Mouse (Mus musculus) hindbrain, embryonic 12.5 days (tissue): ENCODE data around the gene Arl5a. TPM values are rescaled to one million over a fixed set of nuclear protein-coding genes. Genes with fewer than 3 reads are reported as not detected.

Experiments
- ATAC-seq: fragments of 200-750 bp; cut with Nextera tagmentation; 2 replicates; pipeline ENCODE4 v1.8.0; 2017; ENCODE audit warnings: moderate TSS enrichment; ENCODE audit not compliant: low FRiP score
- H3K27ac ChIP-seq: fragments of 300-500 bp; sonication (generic); 2 replicates; pipeline ENCODE4 v1.5.1; 2016; ENCODE audit warnings: mild to moderate bottlenecking
- H3K27me3 ChIP-seq: fragments of 300-500 bp; sonication (generic); 2 replicates; pipeline ENCODE4 v1.6.1; 2016; ENCODE audit warnings: mild to moderate bottlenecking
- H3K36me3 ChIP-seq: fragments of 300-500 bp; sonication (generic); 2 replicates; pipeline ENCODE4 v1.6.1; 2016; ENCODE audit warnings: mild to moderate bottlenecking
- H3K4me1 ChIP-seq: fragments of 300-500 bp; sonication (generic); 2 replicates; pipeline ENCODE4 v1.6.1; 2016
- H3K4me2 ChIP-seq: fragments of 300-500 bp; sonication (generic); replicated peaks from 2 replicates; pipeline ENCODE4 v1.6.1; 2016; ENCODE audit warnings: mild to moderate bottlenecking
- H3K4me3 ChIP-seq: fragments of 300-500 bp; sonication (generic); 2 replicates; pipeline ENCODE4 v1.5.1; 2016; ENCODE audit warnings: mild to moderate bottlenecking
- H3K9ac ChIP-seq: fragments of 300-500 bp; sonication (generic); 2 replicates; pipeline ENCODE4 v1.6.1; 2016; ENCODE audit warnings: mild to moderate bottlenecking, moderate library complexity
- H3K9me3 ChIP-seq: fragments of 300-500 bp; sonication (generic); replicated peaks from 2 replicates; pipeline ENCODE4 v1.6.1; 2016; ENCODE audit warnings: mild to moderate bottlenecking
- WGBS: fragments of 180-500 bp; shearing (Covaris S2); methylation state at CpG from one replicate; pipeline ENCODE4 v1.1.7; 2016; 5-methylcytosine and 5-hydroxymethylcytosine counted together
- polyA plus RNA-seq: library from polyadenylated mRNA; unstranded; fragments of >200 nt; fragmentation: Nextera tagmentation; extraction: Ambion mirVana; gene quantifications from 2 replicates; pipeline ENCODE4 v1.2.1, GENCODE M21; 2016

The Arl5a gene
- polyA plus RNA-seq, 1 experiment from 2014 or later = 65.9 TPM

- no peak for ATAC-seq
- Histone ChIP-seq H3K36me3 (0 out of 2 replicates have a peak, but pooled peaks cover 5% of the 10 kb centered on the region), H3K4me3 (no peak overlapping the region), H3K9me3 (no peaks in the 10 kb centered on the region), H3K27me3 (no peaks in the 10 kb centered on the region), H3K9ac (no peak overlapping the region), H3K4me1 (no peaks in the 10 kb centered on the region), H3K27ac (no peak overlapping the region), H3K4me2 (no peak overlapping the region)
- WGBS = 94% methylated on average over 4 of the region's 4 CpGs
Observed at GRCm38 (mm10) chr2:52438437-52438836, 13.7 kb upstream of the Arl5a start.

GRCm38 (mm10) chr2:52438013-52438412 is 13.3 kb upstream of the Arl5a start:
- no peak overlapping the region for H3K4me2 ChIP-seq
- no peak overlapping the region for H3K4me3 ChIP-seq
- H3K9me3 ChIP-seq = no peaks in the 10 kb centered on the region
- H3K9ac ChIP-seq = no peak overlapping the region
- no peaks in the 10 kb centered on the region for H3K27me3 ChIP-seq
- 67% methylated on average over 6 of the region's 6 CpGs for WGBS
- H3K36me3 ChIP-seq = 0 out of 2 replicates have a peak, but pooled peaks cover 5% of the 10 kb centered on the region
- ATAC-seq = no peak
- H3K27ac ChIP-seq = no peak overlapping the region
- no peaks in the 10 kb centered on the region for H3K4me1 ChIP-seq

GRCm38 (mm10) chr2:52435919-52436632 is 11.4 kb upstream of the Arl5a start:
- H3K36me3 ChIP-seq = 0 out of 2 replicates have a peak, but pooled peaks cover 5% of the 10 kb centered on the region
- no peak overlapping the region for H3K4me2 ChIP-seq
- H3K27ac ChIP-seq = no peak overlapping the region
- WGBS = 83% methylated on average over 14 of the region's 14 CpGs
- no peaks in the 10 kb centered on the region for H3K27me3 ChIP-seq
- no peaks in the 10 kb centered on the region for H3K4me1 ChIP-seq
- H3K4me3 ChIP-seq = no peak overlapping the region
- no peak for ATAC-seq
- no peak overlapping the region for H3K9ac ChIP-seq
- no peaks in the 10 kb centered on the region for H3K9me3 ChIP-seq

- no peaks in the 10 kb centered on the region for H3K9me3 ChIP-seq
- no peak overlapping the region for H3K4me3 ChIP-seq
- no peak for ATAC-seq
- H3K36me3 ChIP-seq = 0 out of 2 replicates have a peak, but pooled peaks cover 5% of the 10 kb centered on the region
- H3K4me2 ChIP-seq = no peak overlapping the region
- H3K9ac ChIP-seq = no peak overlapping the region
- no peaks in the 10 kb centered on the region for H3K27me3 ChIP-seq
- no peaks in the 10 kb centered on the region for H3K4me1 ChIP-seq
- no peak overlapping the region for H3K27ac ChIP-seq
- WGBS = 48% methylated on average over 7 of the region's 7 CpGs
Observed at GRCm38 (mm10) chr2:52433365-52433764, 8.7 kb upstream of the Arl5a start.

- ATAC-seq = no peak
- Histone ChIP-seq H3K9ac (no peak overlapping the region), H3K4me3 (no peak overlapping the region), H3K27ac (no peak overlapping the region), H3K4me1 (peaks cover 14% of the 10 kb centered on the region), H3K4me2 (no peak overlapping the region), H3K9me3 (no peaks in the 10 kb centered on the region), H3K36me3 (no peaks in the 10 kb centered on the region), H3K27me3 (no peaks in the 10 kb centered on the region)
- WGBS = 86% methylated on average over 3 of the region's 3 CpGs
Observed at GRCm38 (mm10) chr2:52427383-52427782, 2.7 kb upstream of the Arl5a start.

- Histone ChIP-seq H3K4me1 (peaks cover 25% of the 10 kb centered on the region), H3K36me3 (no peaks in the 10 kb centered on the region), H3K27me3 (no peaks in the 10 kb centered on the region), H3K27ac (no peak overlapping the region), H3K4me3 (no peak overlapping the region), H3K9ac (no peak overlapping the region), H3K9me3 (no peaks in the 10 kb centered on the region), H3K4me2 (no peak overlapping the region)
- WGBS = 92% methylated on average over 3 of the region's 3 CpGs
- no peak for ATAC-seq
Observed at GRCm38 (mm10) chr2:52426041-52426440, 1.3 kb upstream of the Arl5a start.

- H3K27me3 ChIP-seq = no peaks in the 10 kb centered on the region
- H3K9ac ChIP-seq = peak overlapping the region; percentile 96
- peak overlapping the region; percentile 88; the same call in 1 of the 2 replicates for H3K27ac ChIP-seq
- H3K4me3 ChIP-seq = peak overlapping the region; percentile 98
- no peaks in the 10 kb centered on the region for H3K9me3 ChIP-seq
- H3K4me2 ChIP-seq = peak overlapping the region; percentile 70
- 32% methylated on average over 10 of the region's 10 CpGs for WGBS
- no peaks in the 10 kb centered on the region for H3K36me3 ChIP-seq
- H3K4me1 ChIP-seq = peaks cover 27% of the 10 kb centered on the region
- no peak for ATAC-seq
Observed at GRCm38 (mm10) chr2:52425523-52425795, 758 bp upstream of the Arl5a start.

- peak overlapping the region; percentile 98 for H3K4me3 ChIP-seq
- peak overlapping the region; percentile 96 for H3K9ac ChIP-seq
- under 1% methylated on average over 42 of the region's 42 CpGs for WGBS
- ATAC-seq = peak; percentile 90
- peaks cover 27% of the 10 kb centered on the region for H3K4me1 ChIP-seq
- H3K4me2 ChIP-seq = peak overlapping the region; percentile 70
- no peaks in the 10 kb centered on the region for H3K9me3 ChIP-seq
- peak overlapping the region; percentile 88 for H3K27ac ChIP-seq
- H3K27me3 ChIP-seq = no peaks in the 10 kb centered on the region
- H3K36me3 ChIP-seq = no peaks in the 10 kb centered on the region
Observed at GRCm38 (mm10) chr2:52424248-52424728, 413 bp downstream of the Arl5a start.

GRCm38 (mm10) chr2:52423611-52424247 is 972 bp downstream of the Arl5a start:
- WGBS = 4% methylated on average over 16 of the region's 16 CpGs
- peak overlapping the region; percentile 88 for H3K27ac ChIP-seq
- peak overlapping the region; percentile 98 for H3K4me3 ChIP-seq
- H3K4me2 ChIP-seq = peak overlapping the region; percentile 70
- peak overlapping the region; percentile 96 for H3K9ac ChIP-seq
- peaks cover 27% of the 10 kb centered on the region for H3K4me1 ChIP-seq
- H3K9me3 ChIP-seq = no peaks in the 10 kb centered on the region
- H3K27me3 ChIP-seq = no peaks in the 10 kb centered on the region
- no peak for ATAC-seq
- no peaks in the 10 kb centered on the region for H3K36me3 ChIP-seq

- Histone ChIP-seq H3K9ac (peak overlapping the region; percentile 25; the same call in 1 of the 2 replicates), H3K4me2 (peak overlapping the region; percentile 70)
- WGBS = 65% methylated on average over 8 of the region's 8 CpGs
Observed at GRCm38 (mm10) chr2:52422871-52423610, 1.7 kb downstream of the Arl5a start.

GRCm38 (mm10) chr2:52421197-52421596 is 3.5 kb downstream of the Arl5a start:
- WGBS = 74% methylated on average over 6 of the region's 6 CpGs
- H3K4me3 ChIP-seq = no peak overlapping the region
- H3K9me3 ChIP-seq = peaks cover 6% of the 10 kb centered on the region; the same call in 1 of the 2 replicates
- ATAC-seq = no peak
- H3K9ac ChIP-seq = no peak overlapping the region
- no peak overlapping the region for H3K27ac ChIP-seq
- H3K27me3 ChIP-seq = no peaks in the 10 kb centered on the region
- no peak overlapping the region for H3K4me2 ChIP-seq
- peaks cover 27% of the 10 kb centered on the region for H3K4me1 ChIP-seq
- H3K36me3 ChIP-seq = peaks cover 10% of the 10 kb centered on the region

More at GRCm38 (mm10) chr2:52422871-52423610, 1.7 kb downstream of the Arl5a start:
- Histone ChIP-seq H3K4me1 (peaks cover 27% of the 10 kb centered on the region), H3K4me3 (peak overlapping the region; percentile 98), H3K36me3 (no peaks in the 10 kb centered on the region), H3K27me3 (no peaks in the 10 kb centered on the region), H3K27ac (no peak overlapping the region), H3K9me3 (no peaks in the 10 kb centered on the region)
- ATAC-seq = no peak

- Histone ChIP-seq H3K9me3 (peaks cover 15% of the 10 kb centered on the region; the same call in 1 of the 2 replicates), H3K9ac (no peak overlapping the region), H3K4me1 (peaks cover 24% of the 10 kb centered on the region), H3K4me3 (no peak overlapping the region), H3K27ac (no peak overlapping the region), H3K36me3 (peaks cover 20% of the 10 kb centered on the region), H3K27me3 (no peaks in the 10 kb centered on the region), H3K4me2 (no peak overlapping the region)
- WGBS = 93% methylated on average over 7 of the region's 7 CpGs
- no peak for ATAC-seq
Observed at GRCm38 (mm10) chr2:52420001-52420710, 4.5 kb downstream of the Arl5a start.
